Mouse (Mus musculus) lung, embryonic 16.5 days (tissue): ENCODE data around the gene Mphosph10. TPM values are rescaled to one million over a fixed set of nuclear protein-coding genes. Genes with fewer than 3 reads are reported as not detected.
A peak's percentile ranks its signal among the peaks of the same experiment; 100 is the strongest.

ENCODE experiments used
- ATAC-seq: fragments of 200-750 bp; cut with Nextera tagmentation; 2 replicates; pipeline ENCODE4 v1.8.0; 2017; ENCODE audit warnings: low read depth, mild to moderate bottlenecking, moderate library complexity
- H3K27ac ChIP-seq: fragments of 300-500 bp; sonication (generic); 2 replicates; pipeline ENCODE4 v1.5.1; 2014; ENCODE audit warnings: mild to moderate bottlenecking, control low read depth, low read length
- H3K27me3 ChIP-seq: fragments of 300-500 bp; sonication (generic); 2 replicates; pipeline ENCODE4 v1.6.1; 2014; ENCODE audit warnings: low read depth, low read length, mixed read lengths; ENCODE audit not compliant: control insufficient read depth, insufficient read depth
- H3K36me3 ChIP-seq: fragments of 300-500 bp; sonication (generic); 2 replicates; pipeline ENCODE4 v1.6.1; 2014; ENCODE audit warnings: low read length; ENCODE audit not compliant: control insufficient read depth, insufficient read depth
- H3K4me1 ChIP-seq: fragments of 300-500 bp; sonication (generic); replicated peaks from 2 replicates; pipeline ENCODE4 v1.6.1; 2014; ENCODE audit warnings: low read length, mixed read lengths; ENCODE audit not compliant: control insufficient read depth, insufficient read depth
- H3K4me2 ChIP-seq: fragments of 300-500 bp; sonication (generic); 2 replicates; pipeline ENCODE4 v1.6.1; 2014; ENCODE audit warnings: low read depth, low read length, control low read depth
- H3K4me3 ChIP-seq: fragments of 300-500 bp; sonication (generic); 2 replicates; pipeline ENCODE4 v1.5.1; 2014; ENCODE audit warnings: mild to moderate bottlenecking, low read length, control low read depth
- H3K9ac ChIP-seq: fragments of 300-500 bp; sonication (generic); 2 replicates; pipeline ENCODE4 v1.6.1; 2014; ENCODE audit warnings: low read length, control low read depth
- H3K9me3 ChIP-seq: fragments of 300-500 bp; sonication (generic); 2 replicates; pipeline ENCODE4 v1.6.1; 2016; ENCODE audit warnings: low read length; ENCODE audit not compliant: control insufficient read depth
- WGBS: fragments of 180-500 bp; shearing (Covaris S2); extraction: QIAGEN DNeasy Blood & Tissue Kit; methylation state at CpG from one replicate; pipeline ENCODE4 v1.1.7; 2014; 5-methylcytosine and 5-hydroxymethylcytosine counted together
- polyA plus RNA-seq: library from polyadenylated mRNA; unstranded; fragments of >200 nt; fragmentation: Nextera tagmentation; extraction: Ambion mirVana; gene quantifications from 2 replicates; pipeline ENCODE4 v1.2.1, GENCODE M21; 2015

Gene Mphosph10
- polyA plus RNA-seq, result 31.5 and 36.4 TPM in 2 replicates

DNA sequence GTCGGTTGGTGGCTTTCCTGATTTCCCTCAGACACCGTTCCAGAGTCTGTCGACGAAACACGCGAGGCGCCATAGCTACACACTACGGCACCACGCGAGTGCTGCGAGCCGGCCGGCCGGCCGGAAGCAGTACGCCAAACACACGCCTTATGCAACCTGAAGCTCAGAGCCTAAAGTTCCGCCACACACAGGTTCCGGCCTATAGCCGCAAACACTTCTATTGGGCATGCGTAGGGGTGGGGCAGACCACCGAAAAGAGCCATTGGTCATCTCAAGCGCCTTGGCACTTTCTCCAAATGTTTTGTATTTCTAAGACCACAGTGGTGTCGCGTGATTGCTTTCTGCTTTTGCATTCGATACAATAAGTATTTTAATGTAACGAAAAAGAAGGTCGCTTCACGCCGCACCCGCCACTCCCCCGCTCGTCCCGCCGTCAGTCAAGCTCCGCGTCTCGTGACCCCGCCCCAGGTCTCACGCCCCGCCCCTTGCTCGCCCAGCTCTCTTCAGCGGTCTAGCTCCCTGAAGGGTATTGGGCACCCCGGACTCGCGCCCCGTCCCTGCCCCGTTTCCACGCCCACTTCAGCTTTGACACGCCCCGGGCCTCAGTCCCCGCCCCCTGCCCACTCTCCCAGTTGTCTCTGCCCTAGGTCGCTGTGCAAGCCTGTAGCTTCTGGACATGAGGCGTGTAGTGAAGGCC, at the start of gene Mphosph10, which contains the start of gene Mcee:
TSS of gene Mphosph10 (minus strand) at position 147 of the 697 bp plus-strand sequence.
TSS of gene Mcee (plus strand) at position 486 of the 697 bp plus-strand sequence.
- H3K36me3 ChIP-seq, result peaks cover 10% of the 10 kb centered on the region

DNA sequence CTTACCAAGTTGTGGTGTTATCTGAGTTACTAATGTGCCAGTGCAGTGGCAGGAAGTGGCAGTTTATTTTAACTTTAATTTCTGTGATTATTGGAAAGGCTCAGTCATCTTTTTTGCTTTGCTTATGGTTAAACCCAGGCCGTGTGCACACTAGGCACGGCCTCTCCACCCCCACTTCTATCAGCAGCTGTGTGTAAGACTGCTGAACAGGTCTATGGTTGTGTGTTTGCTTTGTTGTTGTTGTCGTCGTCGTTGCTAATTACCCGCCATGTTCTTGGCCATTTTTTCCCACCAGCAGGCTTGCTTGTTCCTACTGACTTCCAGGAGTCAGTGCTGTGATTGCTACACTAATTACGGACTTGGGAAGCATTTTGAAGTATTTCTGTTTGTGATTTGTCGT, 48.5 kb upstream of the Mphosph10 start:
- ATAC-seq, result no peak
- Histone ChIP-seq H3K4me3 (no peak overlapping the region), H3K4me2 (no peak overlapping the region), H3K27ac (no peak overlapping the region), H3K36me3 (no peaks in the 10 kb centered on the region), H3K27me3 (no peaks in the 10 kb centered on the region), H3K9me3 (no peaks in the 10 kb centered on the region), H3K4me1 (no peaks in the 10 kb centered on the region), H3K9ac (no peak overlapping the region)
- 76% methylated on average over 8 of the region's 8 CpGs for WGBS

More for the DNA sequence above, at the start of gene Mphosph10, which contains the start of gene Mcee:
- Histone ChIP-seq H3K4me2 (peak within 1 kb of the TSS; percentile 78), H3K27ac (peak within 1 kb of the TSS; percentile 87), H3K9me3 (no peaks in the 10 kb centered on the region), H3K4me1 (peaks cover 16% of the 10 kb centered on the region; the same call in 1 of the 2 replicates), H3K9ac (peak within 1 kb of the TSS; percentile 96), H3K27me3 (no peaks in the 10 kb centered on the region), H3K4me3 (peak within 1 kb of the TSS; percentile 94)
- peak; percentile 99 for ATAC-seq
- under 1% methylated on average over 54 of the region's 54 CpGs for WGBS

DNA sequence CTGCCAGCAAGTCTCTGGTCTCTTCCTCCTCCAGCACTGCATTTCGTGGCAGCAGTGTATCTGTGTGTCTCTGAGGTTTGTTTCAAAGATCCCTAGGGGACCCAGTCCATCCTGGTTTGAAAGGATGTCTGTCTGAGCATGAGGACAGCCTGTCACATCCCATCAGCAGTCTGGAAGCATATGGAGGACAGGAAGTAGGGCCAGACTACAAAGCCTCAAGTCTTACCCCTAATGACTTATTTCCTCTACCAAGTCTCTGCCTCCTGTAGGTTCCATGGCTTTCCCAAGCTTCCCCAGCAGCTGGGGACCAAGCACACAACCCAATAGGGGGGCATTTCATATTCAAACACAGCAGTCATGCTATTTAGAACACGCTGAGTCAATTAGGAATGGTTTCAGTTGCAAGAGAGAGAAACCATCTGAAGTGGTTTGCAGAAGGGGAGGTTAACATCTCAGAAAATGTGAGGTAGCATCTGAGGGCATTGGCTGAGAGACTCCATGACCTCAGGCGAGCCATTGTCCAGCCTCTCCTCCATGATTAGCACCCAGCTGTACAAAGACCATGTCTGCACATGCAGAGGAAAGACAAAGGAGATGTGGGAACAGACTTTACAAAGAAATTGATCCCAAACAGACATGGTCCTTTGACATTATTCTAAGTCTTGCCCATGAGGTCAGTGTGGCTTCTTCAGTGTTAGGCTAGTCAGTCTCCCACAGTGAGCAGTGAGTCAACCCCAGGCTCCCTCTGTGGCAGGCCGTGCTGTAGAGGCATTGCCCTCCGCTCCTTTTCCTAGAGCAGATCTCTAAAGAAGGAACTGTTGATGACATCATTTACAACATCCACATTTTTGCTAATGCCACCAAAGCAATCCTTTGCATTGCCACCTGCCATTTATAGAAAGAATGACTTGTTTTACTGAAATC, 47.8 kb upstream of the Mphosph10 start:
- no peak overlapping the region for H3K27ac ChIP-seq
- no peaks in the 10 kb centered on the region for H3K36me3 ChIP-seq
- H3K4me1 ChIP-seq, result no peaks in the 10 kb centered on the region
- no peak overlapping the region for H3K4me3 ChIP-seq
- no peak overlapping the region for H3K9ac ChIP-seq
- no peak for ATAC-seq
- no peak overlapping the region for H3K4me2 ChIP-seq
- 65% methylated on average over 5 of the region's 5 CpGs for WGBS
- no peaks in the 10 kb centered on the region for H3K9me3 ChIP-seq
- no peaks in the 10 kb centered on the region for H3K27me3 ChIP-seq

DNA sequence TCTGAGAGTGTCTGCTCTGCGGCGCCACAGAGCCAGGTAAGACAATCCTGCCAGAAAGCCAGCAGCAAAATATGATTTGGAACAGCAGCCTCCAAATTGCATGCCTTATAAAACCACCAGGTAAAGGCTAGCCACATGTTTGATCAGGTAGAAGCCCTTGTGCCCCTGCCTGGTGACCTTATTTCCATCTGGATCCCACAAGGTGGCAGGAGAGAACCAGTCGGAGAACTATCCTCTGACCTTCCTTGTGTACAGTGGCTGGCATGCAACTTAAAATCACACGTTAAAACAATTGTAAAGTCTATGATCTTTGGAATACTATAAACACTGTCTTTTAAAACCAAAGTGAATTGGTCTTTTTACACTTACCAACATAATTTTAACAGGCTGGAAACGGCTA, 32.8 kb upstream of the Mphosph10 start:
- no peaks in the 10 kb centered on the region for H3K9me3 ChIP-seq
- WGBS, result 61% methylated on average over 5 of the region's 5 CpGs
- H3K4me3 ChIP-seq, result no peak overlapping the region
- no peaks in the 10 kb centered on the region for H3K27me3 ChIP-seq
- H3K27ac ChIP-seq, result no peak overlapping the region
- H3K4me1 ChIP-seq, result no peaks in the 10 kb centered on the region
- no peak overlapping the region for H3K4me2 ChIP-seq
- no peak overlapping the region for H3K9ac ChIP-seq
- H3K36me3 ChIP-seq, result no peaks in the 10 kb centered on the region
- ATAC-seq, result no peak

DNA sequence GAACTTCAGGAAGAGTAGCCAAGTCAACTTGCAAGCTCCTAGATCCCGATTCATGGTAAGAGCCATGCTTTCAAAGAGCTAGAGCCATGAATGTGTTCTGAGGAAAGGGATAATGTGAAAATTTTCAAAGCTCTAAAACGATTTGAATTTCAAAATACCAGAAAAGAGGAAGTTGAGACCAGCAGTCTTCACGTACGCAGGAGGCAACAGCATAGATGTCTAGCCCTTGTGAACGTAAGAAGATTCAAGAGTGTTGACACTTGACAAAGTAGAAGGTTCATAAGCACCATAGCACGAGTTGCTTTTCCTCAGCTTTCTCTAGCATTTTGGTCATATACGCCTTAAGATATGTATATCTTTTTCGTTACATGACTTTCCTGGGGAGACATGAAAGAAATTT, 11.9 kb upstream of the Mphosph10 start:
- WGBS, result 86% methylated on average over 8 of the region's 8 CpGs
- no peak overlapping the region for H3K27ac ChIP-seq
- no peak overlapping the region for H3K4me2 ChIP-seq
- no peak for ATAC-seq
- H3K36me3 ChIP-seq, result no peaks in the 10 kb centered on the region
- no peaks in the 10 kb centered on the region for H3K9me3 ChIP-seq
- H3K4me1 ChIP-seq, result no peaks in the 10 kb centered on the region
- H3K4me3 ChIP-seq, result no peak overlapping the region
- H3K9ac ChIP-seq, result no peak overlapping the region
- H3K27me3 ChIP-seq, result no peaks in the 10 kb centered on the region

DNA sequence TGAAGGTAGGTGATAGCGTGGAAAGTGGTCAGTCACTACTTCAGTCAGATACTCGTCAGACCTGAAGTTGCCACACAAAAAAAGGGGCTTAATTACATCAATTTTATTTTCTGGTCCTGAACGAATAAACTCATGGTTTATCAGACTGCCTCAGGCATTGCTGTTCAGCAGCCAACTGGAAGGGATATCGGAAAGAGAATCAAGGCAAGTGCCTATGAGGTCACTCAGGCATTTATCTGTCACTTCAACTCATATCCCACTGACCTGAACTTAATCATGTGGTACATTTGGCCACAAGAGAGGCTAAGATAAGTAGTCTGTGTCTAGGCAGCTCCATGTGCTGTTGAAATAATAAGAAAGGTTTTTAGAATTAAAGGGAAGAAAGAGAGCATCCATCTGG, 10.4 kb upstream of the Mphosph10 start:
- Histone ChIP-seq H3K27me3 (no peaks in the 10 kb centered on the region), H3K27ac (no peak overlapping the region), H3K4me1 (no peaks in the 10 kb centered on the region), H3K4me3 (no peak overlapping the region), H3K9me3 (no peaks in the 10 kb centered on the region), H3K36me3 (no peaks in the 10 kb centered on the region), H3K4me2 (no peak overlapping the region), H3K9ac (no peak overlapping the region)
- no peak for ATAC-seq
- 84% methylated on average over 4 of the region's 4 CpGs for WGBS

DNA sequence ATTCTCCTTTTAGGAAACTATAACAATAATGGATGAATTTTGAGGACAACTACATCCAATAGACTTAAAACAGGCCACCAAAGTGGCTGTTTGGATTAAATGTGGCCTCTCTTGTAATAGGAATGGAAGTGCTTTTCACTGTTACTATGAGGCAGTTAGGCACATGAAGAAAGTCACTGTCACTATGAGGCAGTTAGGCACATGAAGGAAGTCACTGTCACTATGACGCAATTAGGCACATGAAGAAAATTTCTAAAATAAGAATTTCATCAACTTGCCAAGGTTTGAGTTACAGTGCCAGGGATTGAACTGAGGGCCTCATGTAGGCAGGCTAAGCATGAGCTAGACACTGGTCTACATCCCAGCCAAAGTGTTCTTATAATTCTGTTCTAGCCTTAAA, 8.7 kb upstream of the Mphosph10 start:
- Histone ChIP-seq H3K9ac (no peak overlapping the region), H3K27me3 (no peaks in the 10 kb centered on the region), H3K4me2 (no peak overlapping the region), H3K4me3 (no peak overlapping the region), H3K27ac (no peak overlapping the region), H3K36me3 (no peaks in the 10 kb centered on the region), H3K4me1 (no peaks in the 10 kb centered on the region), H3K9me3 (no peaks in the 10 kb centered on the region)
- no peak for ATAC-seq
- WGBS, result 89% methylated on average over 1 of the region's 1 CpGs

DNA sequence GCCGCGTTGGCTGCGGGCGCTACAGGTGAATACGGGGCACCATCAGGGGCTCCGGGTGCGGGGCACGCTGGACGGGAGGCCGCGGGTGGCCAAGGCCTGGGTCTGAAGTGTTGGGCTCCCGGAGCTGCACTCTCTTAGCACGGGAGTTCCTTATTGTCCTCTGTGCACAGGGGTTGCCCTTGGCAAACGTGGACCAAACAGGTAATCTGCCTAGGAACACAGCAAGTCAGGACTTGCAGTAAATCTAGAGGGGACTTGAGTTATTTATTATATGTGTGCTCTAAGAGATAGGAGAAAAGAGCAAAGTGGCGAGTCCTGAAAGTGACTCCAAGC, 717 bp upstream of the Mphosph10 start:
- Histone ChIP-seq H3K4me2 (peak overlapping the region; percentile 66), H3K9me3 (no peaks in the 10 kb centered on the region), H3K9ac (peak overlapping the region; percentile 96), H3K27me3 (no peaks in the 10 kb centered on the region), H3K4me3 (peak overlapping the region; percentile 94), H3K27ac (peak overlapping the region; percentile 87), H3K36me3 (peaks cover 10% of the 10 kb centered on the region; the same call in 1 of the 2 replicates), H3K4me1 (peaks cover 16% of the 10 kb centered on the region; the same call in 1 of the 2 replicates)
- WGBS, result under 1% methylated on average over 15 of the region's 15 CpGs
- no peak for ATAC-seq

DNA sequence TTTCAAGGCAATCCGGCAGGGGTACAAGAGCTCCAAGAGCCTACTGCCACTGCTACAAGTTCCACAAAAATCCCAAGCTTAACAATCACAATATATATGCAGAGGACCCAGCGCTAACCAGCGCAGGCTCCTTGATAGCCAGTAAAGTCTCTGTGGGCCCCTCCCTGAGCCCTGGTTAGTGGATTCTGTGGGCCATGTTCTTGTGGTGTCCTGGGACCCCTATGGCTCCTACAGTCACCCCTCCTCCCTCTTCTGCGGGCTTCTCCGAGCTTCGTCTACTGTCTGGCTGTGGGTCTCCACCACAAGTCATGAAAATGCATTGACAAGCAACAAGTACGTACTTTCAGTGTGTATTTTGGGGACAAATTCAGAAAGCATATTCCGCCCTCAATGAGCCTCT, 589 bp downstream of the Mphosph10 start:
- H3K4me1 ChIP-seq, result peaks cover 16% of the 10 kb centered on the region; the same call in 1 of the 2 replicates
- H3K9me3 ChIP-seq, result no peaks in the 10 kb centered on the region
- ATAC-seq, result no peak
- peak overlapping the region; percentile 78 for H3K4me2 ChIP-seq
- no peak overlapping the region for H3K27ac ChIP-seq
- 1% methylated on average over 8 of the region's 8 CpGs for WGBS
- no peaks in the 10 kb centered on the region for H3K27me3 ChIP-seq
- H3K36me3 ChIP-seq, result peaks cover 15% of the 10 kb centered on the region
- H3K9ac ChIP-seq, result peak overlapping the region; percentile 96
- peak overlapping the region; percentile 94 for H3K4me3 ChIP-seq
